Mouse (Mus musculus) thymus, adult 2 months (tissue): Measurements from ENCODE around the gene Cdk5rap2.

Experiments
- CTCF ChIP-seq: fragments of 200-500 bp; IDR thresholded peaks from 2 replicates; pipeline ENCODE4 v1.5.1; 2012; ENCODE audit warnings: mild to moderate bottlenecking, control low read depth, low read length, moderate library complexity, borderline replicate concordance; ENCODE audit not compliant: control insufficient read depth, poor library complexity, insufficient read depth; ENCODE audit errors: extremely low read depth
- POLR2A ChIP-seq: fragments of 200-500 bp; IDR thresholded peaks from 2 replicates; pipeline ENCODE4 v1.6.1; 2012; ENCODE audit warnings: mild to moderate bottlenecking, low read length, control low read depth, moderate library complexity; ENCODE audit not compliant: control insufficient read depth, poor library complexity, insufficient read depth; ENCODE audit errors: extremely low read depth

DNA sequence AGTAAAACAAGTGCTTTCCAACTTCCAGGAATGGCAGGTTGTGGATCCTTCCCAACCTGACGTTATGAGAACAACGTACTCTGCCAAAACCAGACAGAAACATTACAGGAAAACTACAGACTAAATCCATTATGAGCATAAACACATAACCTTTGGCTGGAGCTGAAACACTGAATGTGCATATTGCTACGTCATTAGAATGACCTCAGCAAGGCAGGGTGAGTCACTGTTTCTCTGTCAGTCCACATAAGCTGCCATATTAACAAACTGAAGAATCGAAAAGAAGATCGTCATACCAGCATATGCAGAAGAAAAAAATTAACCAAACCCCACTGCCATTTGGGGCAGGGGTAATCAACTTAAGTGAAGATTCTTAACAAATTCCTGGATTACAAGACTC, 24.0 kb downstream of the Cdk5rap2 start:
- TF ChIP-seq POLR2A = no peak
- no peak for TF ChIP-seq CTCF
